Mouse (Mus musculus): ENCODE data around the gene Gm10842.
A peak's percentile ranks its signal among the peaks of the same experiment; 100 is the strongest.
"Not testable (repeated sequence)": the region's sequence is repeated elsewhere in the genome, so short reads cannot be mapped to it uniquely, and the experiment has no call there.

The Gm10842 gene

GRCm38 (mm10) chr11:105146593-105146992, at the start of gene Gm10842:
Gm10842 (plus strand) TSS chr11:105146893.
- DNase-seq (ENCODE audit: low read depth, low spot score): no peak

GRCm38 (mm10) chr11:105112448-105112847, 34.2 kb upstream of the Gm10842 start:
- DNase-seq (ENCODE audit: low read depth, low spot score): peak; percentile 30

- DNase-seq (ENCODE audit: low read depth, low spot score): no peak
Observed at GRCm38 (mm10) chr11:105117814-105118213, 28.9 kb upstream of the Gm10842 start.

- DNase-seq (ENCODE audit: low read depth, low spot score): no peak
Observed at GRCm38 (mm10) chr11:105120551-105121061, 26.1 kb upstream of the Gm10842 start.

GRCm38 (mm10) chr11:105121792-105122191, 24.9 kb upstream of the Gm10842 start:
- DNase-seq (ENCODE audit: low read depth, low spot score): not testable (repeated sequence)

GRCm38 (mm10) chr11:105123986-105124385, 22.7 kb upstream of the Gm10842 start:
- DNase-seq (ENCODE audit: low read depth, low spot score): peak; percentile 87

- DNase-seq (ENCODE audit: low read depth, low spot score): peak; percentile 93
Observed at GRCm38 (mm10) chr11:105125735-105126519, 20.8 kb upstream of the Gm10842 start, which contains the start of gene Mettl2. Mettl2 (plus strand) TSS chr11:105126425.

- no peak for DNase-seq (ENCODE audit: low read depth, low spot score)
Observed at GRCm38 (mm10) chr11:105126520-105127029, 20.1 kb upstream of the Gm10842 start.

GRCm38 (mm10) chr11:105135692-105136091, 11.0 kb upstream of the Gm10842 start:
- DNase-seq (ENCODE audit: low read depth, low spot score): no peak

- DNase-seq (ENCODE audit: low read depth, low spot score): not testable (repeated sequence)
Observed at GRCm38 (mm10) chr11:105137255-105137654, 9.4 kb upstream of the Gm10842 start.

GRCm38 (mm10) chr11:105140512-105140911, 6.2 kb upstream of the Gm10842 start:
- not testable (repeated sequence) for DNase-seq (ENCODE audit: low read depth, low spot score)

- DNase-seq (ENCODE audit: low read depth, low spot score): no peak
Observed at GRCm38 (mm10) chr11:105141115-105141514, 5.6 kb upstream of the Gm10842 start.

GRCm38 (mm10) chr11:105143564-105143963, 3.1 kb upstream of the Gm10842 start:
- DNase-seq (ENCODE audit: low read depth, low spot score): no peak

GRCm38 (mm10) chr11:105144084-105144483, 2.6 kb upstream of the Gm10842 start:
- DNase-seq (ENCODE audit: low read depth, low spot score): no peak

GRCm38 (mm10) chr11:105144508-105145210, 2.0 kb upstream of the Gm10842 start:
- DNase-seq (ENCODE audit: low read depth, low spot score): no peak

GRCm38 (mm10) chr11:105145211-105145610, 1.5 kb upstream of the Gm10842 start:
- DNase-seq (ENCODE audit: low read depth, low spot score): no peak

GRCm38 (mm10) chr11:105149353-105149752, 2.7 kb downstream of the Gm10842 start:
- no peak for DNase-seq (ENCODE audit: low read depth, low spot score)

- peak; percentile 49 for DNase-seq (ENCODE audit: low read depth, low spot score)
Observed at GRCm38 (mm10) chr11:105149766-105150165, 3.1 kb downstream of the Gm10842 start.

GRCm38 (mm10) chr11:105150691-105151090, 4.0 kb downstream of the Gm10842 start:
- peak; percentile 56 for DNase-seq (ENCODE audit: low read depth, low spot score)

GRCm38 (mm10) chr11:105151226-105152016, 4.7 kb downstream of the Gm10842 start:
- peak; percentile 67 for DNase-seq (ENCODE audit: low read depth, low spot score)

GRCm38 (mm10) chr11:105152017-105152300, 5.3 kb downstream of the Gm10842 start:
- no peak for DNase-seq (ENCODE audit: low read depth, low spot score)
